Mouse (Mus musculus) Patski (cell line): Measurements from ENCODE around the gene Tmbim1. TPM values are rescaled to one million over a fixed set of nuclear protein-coding genes. Genes with fewer than 3 reads are reported as not detected.

ENCODE experiments used
- ATAC-seq: fragments of 100-300 bp; one replicate; pipeline ENCODE4 v1.8.0; 2021
- CTCF ChIA-PET: fragments of 350-600 bp; sonication (Branson Sonifier 250); formaldehyde crosslinking; loops from one replicate; lab custom pipeline; 2022; ENCODE audit warnings: inconsistent platforms; lab: Charles Lee
- POLR2A ChIA-PET: fragments of 350-600 bp; sonication (Branson Sonifier 250); formaldehyde crosslinking; loops from one replicate; lab custom pipeline; 2022; ENCODE audit warnings: antibody characterized with exemption, inconsistent platforms; lab: Charles Lee
- DNase-seq: peaks from one replicate; pipeline ENCODE4 v3.0.0-alpha.2; 2011; ENCODE audit warnings: low read depth, low spot score
- H3K27me3 ChIP-seq: fragments of 371-371 bp; one replicate; pipeline ENCODE4 v1.5.1; 2021
- CTCF ChIP-seq: fragments of 100-300 bp; IDR thresholded peaks from one replicate; pipeline ENCODE4 v1.5.1; 2021
- in situ Hi-C: fragments of 300-500 bp; cut with MboI; formaldehyde crosslinking; loops from 3 replicates; pipeline ENCODE4 v1.11.1; 2018; ENCODE audit warnings: low pct_unique_long_range_greater_than_20kb, mixed read lengths
- polyA plus RNA-seq: library from polyadenylated mRNA; unstranded; gene quantifications from one replicate; pipeline ENCODE4 v1.2.3, GENCODE M21; 2021

Tmbim1 gene
- polyA plus RNA-seq, 1 experiment from 2014 or later, result 28.0 TPM

DNA sequence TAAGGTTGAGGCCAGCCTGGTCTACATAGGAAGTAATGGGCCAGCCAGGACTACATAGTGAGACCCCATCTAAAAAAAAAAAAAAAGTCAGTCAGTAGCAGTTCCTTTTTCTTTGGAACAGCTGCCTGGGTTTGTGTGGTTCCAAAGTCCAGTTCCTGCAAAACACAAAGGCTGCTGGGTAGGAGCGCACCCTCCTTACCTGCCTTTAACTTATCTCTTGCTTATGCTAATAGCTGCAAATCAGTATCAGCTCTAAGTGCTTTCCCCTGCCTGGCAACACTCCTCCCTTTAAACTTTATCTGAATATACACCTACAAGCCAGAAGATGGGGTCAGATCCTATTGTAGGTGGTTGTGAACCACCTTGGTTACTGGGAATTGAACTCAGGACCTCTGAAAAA, 1.7 kb upstream of the Tmbim1 start:
- DNase-seq, result no peak
- ChIA-PET CTCF (no interaction called here), POLR2A (interaction anchor here (0.6 to 0.7 kb wide), 2 partner anchors 12 to 133 kb away, joined by 3 to 6 read pairs; no protein-coding TSS in a partner anchor)
- ATAC-seq, result no peak
- no peaks in the 10 kb centered on the region for H3K27me3 ChIP-seq
- in situ Hi-C loops, result no loop called here
- TF ChIP-seq CTCF, result no peak

DNA sequence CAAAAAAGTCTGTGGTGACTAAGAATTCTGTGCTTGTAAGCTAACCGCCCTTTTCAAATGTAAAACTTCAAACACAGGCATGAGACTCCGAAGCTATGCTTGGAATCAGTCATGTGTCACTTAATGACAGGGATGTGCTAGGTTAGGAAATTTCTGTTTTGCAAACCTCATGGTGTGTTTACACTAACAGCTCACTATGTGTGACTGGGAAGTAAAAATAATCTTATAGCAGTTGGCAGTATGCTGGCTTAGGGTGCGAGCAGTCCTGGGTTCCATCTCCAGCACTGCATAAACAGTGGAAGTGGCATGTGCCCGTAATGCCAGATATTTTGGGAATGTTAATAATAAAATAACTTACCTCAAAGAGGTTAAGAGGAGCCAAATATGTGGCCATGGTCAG, 476 bp downstream of the Tmbim1 start:
- no peaks in the 10 kb centered on the region for H3K27me3 ChIP-seq
- ChIA-PET CTCF (interaction anchor here (1.3 to 1.7 kb wide), 3 partner anchors 9 to 99 kb away, joined by 4 to 6 read pairs (median 4); no protein-coding TSS in a partner anchor), POLR2A (interaction anchor here (1.4 to 1.7 kb wide), 2 partner anchors 15 to 19 kb away, joined by 3 to 4 read pairs; no protein-coding TSS in a partner anchor)
- no peak for TF ChIP-seq CTCF
- DNase-seq (no peak), ATAC-seq (no peak)
- in situ Hi-C loops, result no loop called here

DNA sequence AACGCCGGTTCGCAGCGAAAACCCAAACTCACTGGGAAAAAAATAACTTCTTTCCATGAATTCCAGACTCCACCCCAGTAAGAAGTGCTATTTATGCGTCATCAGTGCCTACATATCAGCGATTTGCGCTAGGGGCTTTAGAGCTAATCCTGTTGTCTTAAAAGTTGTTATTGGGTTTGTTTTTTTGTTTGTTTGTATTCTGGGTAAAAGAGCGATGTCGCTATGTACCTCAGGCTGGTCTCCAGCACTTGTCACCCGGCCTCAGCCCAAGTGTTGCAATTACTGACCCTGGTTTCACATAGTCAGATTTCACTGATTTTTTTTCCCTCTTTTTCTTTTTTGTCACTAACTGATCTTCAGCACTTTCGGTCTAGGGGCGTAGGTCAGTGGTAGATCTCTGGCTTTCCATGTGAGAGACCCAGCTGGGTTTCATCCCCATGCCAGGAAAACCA, 1.1 kb downstream of the Tmbim1 start:
- ATAC-seq (peak; percentile 24), DNase-seq (no peak)

DNA sequence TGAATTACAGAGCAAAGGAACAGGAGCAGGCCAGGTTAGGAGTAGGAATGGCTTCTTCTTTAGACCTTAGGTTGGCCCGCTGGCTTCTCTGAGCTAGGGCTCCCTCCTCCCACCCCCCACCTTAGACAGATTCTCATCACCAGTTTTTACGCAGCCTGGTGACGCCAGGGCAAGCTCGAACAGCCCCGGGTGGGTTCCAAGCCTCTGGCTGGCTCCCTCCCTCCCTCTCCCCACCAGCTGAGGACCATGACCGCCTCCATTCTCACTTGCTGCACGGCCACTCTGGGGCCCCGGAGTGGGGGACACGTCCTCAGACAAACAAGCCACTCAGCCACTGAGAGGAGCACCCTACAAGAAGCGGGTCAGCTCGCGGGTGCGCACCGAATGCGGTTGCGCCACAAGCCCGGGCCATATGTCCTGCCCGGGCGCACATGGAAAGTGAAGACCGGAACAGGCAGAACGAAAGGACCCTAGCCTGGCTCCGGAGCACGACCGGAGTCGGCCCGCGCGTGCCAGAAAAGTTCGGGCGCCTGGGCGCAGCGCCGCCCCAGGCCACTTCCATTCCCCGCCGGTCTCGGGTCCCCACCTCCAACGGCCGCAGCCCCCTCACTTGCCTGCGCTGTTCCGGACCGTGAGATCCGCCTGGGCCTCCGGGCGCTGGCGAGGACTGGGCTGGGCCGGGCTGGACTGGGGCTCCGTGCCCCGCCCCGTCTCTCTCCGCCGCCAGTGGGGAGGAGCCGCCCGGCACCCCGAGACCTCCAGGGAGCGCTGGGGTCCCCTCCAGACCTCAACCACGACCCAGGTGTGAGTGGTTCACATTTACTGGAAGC, 1.7 kb downstream of the Tmbim1 start:
- ATAC-seq, result peak; percentile 72
- H3K27me3 ChIP-seq, result no peaks in the 10 kb centered on the region
- ChIA-PET CTCF (interaction anchor here (1.7 kb wide), 1 partner anchor 8 kb away, joined by 6 read pairs; no protein-coding TSS in a partner anchor), POLR2A (interaction anchor here (0.6 to 1.7 kb wide), 3 partner anchors 14 to 94 kb away, joined by 3 to 4 read pairs (median 4); no protein-coding TSS in a partner anchor)
- in situ Hi-C loops, result no loop called here
- no peak for DNase-seq
- no peak for TF ChIP-seq CTCF

More for the DNA sequence above, 1.1 kb downstream of the Tmbim1 start:
- TF ChIP-seq CTCF, result no peak
- in situ Hi-C loops, result no loop called here
- CTCF ChIA-PET, result interaction anchor here (1.3 to 1.7 kb wide), 3 partner anchors 9 to 99 kb away, joined by 4 to 6 read pairs (median 4); no protein-coding TSS in a partner anchor
- POLR2A ChIA-PET, result interaction anchor here (1.4 to 1.7 kb wide), 2 partner anchors 15 to 19 kb away, joined by 3 to 4 read pairs; no protein-coding TSS in a partner anchor
- no peaks in the 10 kb centered on the region for H3K27me3 ChIP-seq

DNA sequence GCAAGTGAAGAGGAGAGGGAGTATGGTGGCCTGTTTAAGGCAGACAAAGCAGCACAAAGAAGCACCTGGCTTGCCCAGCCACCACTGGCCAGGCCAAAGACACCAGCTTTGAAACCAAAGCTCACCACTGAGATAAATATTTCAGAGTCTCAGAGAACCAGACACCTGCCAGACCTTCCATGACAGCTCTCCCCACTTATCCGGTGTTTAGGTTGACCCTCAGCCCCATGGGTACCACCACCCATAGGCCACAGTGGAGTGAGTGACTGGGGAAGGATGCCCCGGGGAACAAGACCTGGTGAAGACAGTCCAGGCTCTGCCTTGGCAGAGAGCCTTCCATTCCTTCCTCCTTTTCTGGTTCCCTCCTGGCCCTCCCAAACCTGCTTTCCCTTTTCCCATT, 2.6 kb downstream of the Tmbim1 start:
- CTCF ChIA-PET, result interaction anchor here (1.7 kb wide), 1 partner anchor 16 kb away, joined by 4 read pairs; no protein-coding TSS in a partner anchor
- DNase-seq (no peak), ATAC-seq (no peak)
- in situ Hi-C loops, result no loop called here
- H3K27me3 ChIP-seq, result no peaks in the 10 kb centered on the region
- POLR2A ChIA-PET, result no interaction called here
- TF ChIP-seq CTCF, result no peak

DNA sequence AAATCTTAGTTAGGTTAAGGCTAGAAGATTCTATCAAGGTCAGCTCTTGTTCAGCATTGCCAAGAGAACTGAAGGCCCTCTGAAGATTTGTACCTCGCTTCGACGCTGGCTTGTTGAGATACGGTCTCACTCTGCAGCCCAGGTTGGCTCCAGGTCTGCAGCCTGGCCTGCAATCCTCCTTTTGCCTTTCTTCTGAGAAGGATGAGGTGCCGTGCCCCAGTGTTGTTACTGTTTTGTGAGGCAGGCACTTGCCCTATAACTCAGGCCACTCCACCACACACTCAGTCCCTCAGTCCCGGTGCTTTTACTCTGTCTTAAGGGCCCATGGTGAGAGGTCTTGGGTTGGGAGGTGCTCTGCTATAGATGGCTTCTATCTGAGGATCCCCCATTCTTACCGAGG, 3.2 kb downstream of the Tmbim1 start:
- in situ Hi-C loops, result no loop called here
- no peak for DNase-seq
- no peak for ATAC-seq
- CTCF ChIA-PET, result interaction anchor here (1.7 kb wide), 1 partner anchor 16 kb away, joined by 4 read pairs; no protein-coding TSS in a partner anchor
- H3K27me3 ChIP-seq, result no peaks in the 10 kb centered on the region
- no peak for TF ChIP-seq CTCF
- POLR2A ChIA-PET, result no interaction called here

DNA sequence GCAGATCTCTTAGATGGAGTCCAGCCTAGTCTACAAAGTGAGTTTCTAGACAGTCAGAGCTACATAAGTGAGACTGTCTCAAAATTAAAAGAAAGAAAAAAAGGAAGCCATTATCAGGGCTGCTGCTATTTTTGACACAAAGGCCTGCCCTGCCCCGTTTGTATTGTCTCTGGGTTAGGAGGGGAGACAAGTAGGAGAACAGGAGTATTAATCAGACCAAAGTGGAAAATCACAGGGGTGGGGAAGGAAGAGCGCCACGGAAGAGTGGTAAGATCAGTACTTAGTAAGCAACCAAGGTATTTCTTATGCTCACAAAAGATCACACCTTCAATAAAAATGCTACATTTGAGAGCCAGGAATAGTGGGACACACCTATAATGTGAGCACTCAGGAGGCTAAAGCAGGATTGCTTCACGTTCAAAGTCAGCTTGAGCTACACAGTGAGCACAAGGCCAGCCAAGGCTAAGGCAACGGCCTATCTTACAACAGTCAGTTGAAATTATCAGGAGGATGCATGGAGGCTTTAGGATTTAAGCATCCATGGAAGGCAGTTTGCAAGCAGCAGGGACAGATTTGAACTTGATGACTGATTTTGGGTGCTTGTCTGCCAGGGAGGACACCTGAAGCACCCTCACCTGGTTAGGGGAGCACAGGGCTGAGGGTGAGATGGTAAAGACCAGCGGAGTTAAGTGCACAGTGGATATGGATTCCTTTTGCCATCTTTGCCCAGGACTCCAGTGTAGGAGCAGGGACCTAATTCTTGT, 4.9 kb downstream of the Tmbim1 start:
- CTCF ChIA-PET, result no interaction called here
- DNase-seq (no peak), ATAC-seq (no peak)
- no peak for TF ChIP-seq CTCF
- POLR2A ChIA-PET, result no interaction called here
- in situ Hi-C loops, result no loop called here
- H3K27me3 ChIP-seq, result no peaks in the 10 kb centered on the region

DNA sequence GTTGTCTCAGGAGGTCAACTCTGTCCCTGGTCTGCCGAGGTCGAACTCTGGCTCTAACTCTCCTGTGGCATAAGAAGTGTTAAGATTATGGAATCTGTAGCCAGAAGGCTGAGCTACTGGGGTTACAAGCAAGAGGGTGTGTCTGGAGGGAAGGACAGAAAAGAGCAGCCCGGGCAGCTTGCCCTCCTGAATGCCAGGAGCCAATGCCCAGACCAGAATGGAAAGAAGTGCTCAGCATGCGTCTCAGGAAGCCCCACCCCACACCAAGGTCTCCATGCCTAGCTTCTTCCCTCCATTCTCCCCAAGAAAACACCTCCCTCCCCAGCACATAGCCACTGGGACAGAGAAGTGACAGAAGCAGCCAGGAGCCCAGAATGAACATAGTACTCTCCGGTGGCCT, 6.4 kb downstream of the Tmbim1 start:
- TF ChIP-seq CTCF, result no peak
- DNase-seq (no peak), ATAC-seq (no peak)
- ChIA-PET POLR2A (no interaction called here), CTCF (interaction anchor here (1.3 kb wide), 1 partner anchor 13 kb away, joined by 3 read pairs; no protein-coding TSS in a partner anchor)
- no peaks in the 10 kb centered on the region for H3K27me3 ChIP-seq
- in situ Hi-C loops, result loop anchor here (10.0 kb wide), 1 partner anchor 264 kb away; no protein-coding TSS in a partner anchor

DNA sequence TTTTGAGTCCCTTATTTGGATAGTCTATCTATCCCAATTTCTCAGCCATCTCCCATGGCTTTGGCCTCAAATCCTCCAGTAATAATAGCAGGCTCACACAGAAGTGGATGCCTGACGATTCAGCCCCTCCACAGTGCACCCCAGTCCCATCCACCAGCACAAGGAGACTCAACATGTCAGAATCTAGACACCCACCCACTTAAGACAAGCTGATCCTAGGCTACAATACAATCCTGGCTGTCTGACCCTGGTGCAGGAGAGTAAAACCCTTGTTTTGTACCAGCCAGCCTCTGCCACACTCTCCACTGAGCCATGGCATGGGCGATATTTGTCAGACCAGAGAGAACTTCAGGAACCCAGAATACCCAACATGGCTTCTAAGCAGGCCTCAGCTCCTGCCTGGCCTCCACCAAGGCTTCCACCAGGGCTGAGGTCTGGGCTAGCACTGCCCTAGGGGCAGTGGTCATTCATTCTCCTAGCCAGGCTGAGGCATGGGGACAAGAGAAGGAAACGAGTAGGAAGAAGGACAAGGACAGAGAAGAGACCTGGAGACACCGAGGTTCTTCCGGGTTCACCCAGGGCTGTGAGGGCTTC, 7.2 kb downstream of the Tmbim1 start:
- ATAC-seq (no peak), DNase-seq (no peak)
- in situ Hi-C loops, result loop anchor here (10.0 kb wide), 1 partner anchor 263 kb away; no protein-coding TSS in a partner anchor
- no peak for TF ChIP-seq CTCF
- CTCF ChIA-PET, result interaction anchor here (1.3 to 1.5 kb wide), 2 partner anchors 11 to 13 kb away, joined by 3 to 6 read pairs; no protein-coding TSS in a partner anchor
- H3K27me3 ChIP-seq, result no peaks in the 10 kb centered on the region
- POLR2A ChIA-PET, result interaction anchor here (0.7 kb wide), 1 partner anchor 11 kb away, joined by 3 read pairs; no protein-coding TSS in a partner anchor
